Mouse (Mus musculus): ENCODE results near the gene Cep70.

DNA sequence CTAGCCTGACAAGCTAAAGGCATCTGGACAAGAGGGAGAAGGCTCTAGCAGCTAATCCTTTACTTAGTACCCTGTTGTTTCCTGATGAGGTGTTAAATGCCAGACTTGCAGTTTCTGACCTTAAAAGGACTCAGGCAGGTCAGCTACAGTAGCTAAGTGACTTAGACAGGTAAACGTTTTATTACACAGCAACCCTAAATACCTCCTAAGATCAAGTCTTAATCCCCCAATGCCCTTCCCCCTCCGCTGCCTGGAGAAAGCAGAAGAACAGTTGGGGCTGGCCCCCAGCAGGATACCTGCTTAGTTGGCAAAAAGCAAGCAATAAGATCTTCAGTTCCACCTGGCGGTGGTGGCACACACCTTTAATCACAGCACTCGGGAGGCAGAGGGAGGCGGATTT lies 15.7 kb downstream of the Cep70 start:
- TF ChIP-seq CTCF (IDR thresholded peaks at IDR 0.05; ENCODE audit: control insufficient read depth, insufficient read depth, low read length) (no peak), POLR2A (IDR thresholded peaks at IDR 0.05; ENCODE audit: borderline replicate concordance, control insufficient read depth, low read depth, low read length) (no peak)

Measured in bone marrow, adult 2 months (tissue).